In the genomic region with DNA sequence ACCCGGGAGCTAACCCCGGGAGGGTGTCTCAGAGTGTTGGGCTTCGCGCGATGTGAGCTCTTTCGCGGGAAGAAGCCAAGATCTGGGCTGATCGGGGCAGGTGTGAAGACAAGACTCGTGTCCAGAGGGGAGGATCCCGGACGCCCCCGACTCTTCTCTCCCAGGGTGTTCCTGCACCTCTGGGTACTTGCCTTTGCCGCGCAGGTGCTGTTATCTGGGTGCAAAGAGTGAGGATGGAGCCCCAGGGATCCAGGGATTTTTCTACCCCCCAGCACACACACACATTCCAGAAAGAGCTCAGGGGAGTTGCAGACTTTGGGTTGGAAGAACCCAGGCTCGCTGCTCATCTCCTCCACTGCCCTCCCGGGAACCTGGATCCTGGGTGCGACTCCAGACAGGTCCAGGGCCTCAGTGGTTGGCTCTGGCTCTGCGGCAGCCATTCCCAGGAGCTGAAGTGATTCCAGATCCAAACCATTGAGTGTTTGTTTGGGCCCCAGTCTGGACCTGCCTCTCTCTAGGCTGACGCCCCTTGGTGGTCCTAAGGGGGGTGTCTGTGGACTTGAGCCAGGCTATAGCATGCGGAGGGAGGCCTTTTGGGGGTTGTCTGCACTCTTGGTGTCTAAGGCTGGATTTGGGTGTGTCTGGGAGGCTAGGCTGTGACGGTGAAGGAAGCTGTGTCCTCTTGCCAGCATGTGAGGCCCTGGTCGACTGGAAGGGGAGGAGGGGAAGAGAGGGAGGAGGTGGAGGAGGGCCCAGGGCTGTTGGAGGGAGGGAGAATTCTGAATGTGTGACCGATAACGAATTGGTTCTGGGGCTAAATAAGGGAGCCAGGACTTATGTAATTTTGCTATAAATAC, we compare ENCODE assay signal across 8 mouse cellular contexts. TPM values are rescaled to one million over a fixed set of nuclear protein-coding genes. Genes with fewer than 3 reads are reported as not detected.
A peak's percentile ranks its signal among the peaks of the same experiment; 100 is the strongest.
DNase-seq lines count a peak whose midpoint lies in the region; ATAC-seq and TF ChIP-seq lines count a peak whose summit lies in the region.

No protein-coding gene starts in this region.

- peak; percentile 67 for ATAC-seq in erythroblast, adult 5-6 weeks (replicated peaks; ENCODE audit: low FRiP score, poor library complexity, severe bottlenecking)
- ATAC-seq in heart, embryonic 12.5 days (ENCODE audit: insufficient number of reproducible peaks, low FRiP score) = peak; percentile 51; the same call in 1 of the 2 replicates
- ATAC-seq in liver, embryonic 12.5 days = peak; percentile 83
- peak; percentile 22; the same call in 1 of the 2 replicates for ATAC-seq in neural tube, embryonic 11.5 days (ENCODE audit: insufficient read depth, low FRiP score, low TSS enrichment)

- H3K9ac ChIP-seq in heart, embryonic 12.5 days = peak overlapping the region; percentile 91
- H3K9ac ChIP-seq in liver, embryonic 12.5 days = peak overlapping the region; percentile 97
- peak overlapping the region; percentile 81 for H3K9ac ChIP-seq in neural tube, embryonic 11.5 days (ENCODE audit: low read length)

- no peaks in the 10 kb centered on the region for H3K36me3 ChIP-seq in heart, embryonic 12.5 days
- H3K36me3 ChIP-seq in liver, embryonic 12.5 days = peaks cover 25% of the 10 kb centered on the region
- no peaks in the 10 kb centered on the region for H3K36me3 ChIP-seq in neural tube, embryonic 11.5 days (ENCODE audit: control insufficient read depth, insufficient read depth, low read length)

- peak overlapping the region; percentile 51 for H3K27ac ChIP-seq in bone marrow macrophage, adult 2 months (ENCODE audit: insufficient read depth, low read depth, low read length)
- peak overlapping the region; percentile 45 for H3K27ac ChIP-seq in heart, embryonic 12.5 days (ENCODE audit: poor library complexity, severe bottlenecking)
- H3K27ac ChIP-seq in liver, embryonic 12.5 days = peak overlapping the region; percentile 95
- H3K27ac ChIP-seq in neural tube, embryonic 11.5 days (ENCODE audit: low read depth, low read length) = no peak overlapping the region

- TF ChIP-seq POLR2A in bone marrow macrophage, adult 2 months (IDR thresholded peaks at IDR 0.05; ENCODE audit: borderline replicate concordance, low read depth, low read length) = 0 out of 2 replicates have a peak, but pooled peaks have one; percentile 4

- WGBS in heart, embryonic 12.5 days = 2% methylated on average over 24 of the region's 24 CpGs
- WGBS in liver, embryonic 12.5 days (ENCODE audit: insufficient replicate concordance) = 4% methylated on average over 24 of the region's 24 CpGs
- 3% methylated on average over 24 of the region's 24 CpGs for whole genome bisulfite sequencing in neural tube, embryonic 11.5 days

- H3K9me3 ChIP-seq in heart, embryonic 12.5 days (replicated peaks) = no peaks in the 10 kb centered on the region
- H3K9me3 ChIP-seq in liver, embryonic 12.5 days (replicated peaks) = no peaks in the 10 kb centered on the region
- no peaks in the 10 kb centered on the region for H3K9me3 ChIP-seq in neural tube, embryonic 11.5 days (ENCODE audit: control insufficient read depth, low read length)

- DNase-seq in 416B (ENCODE audit: low read depth) = peak; percentile 73
- peak; percentile 48 for DNase-seq in kidney, postnatal 14 days
- peak; percentile 54 for DNase-seq in neural tube, embryonic 11.5 days (ENCODE audit: low spot score)
- DNase-seq in testis, postnatal 10 days (ENCODE audit: low spot score) = peak; percentile 57

- peaks cover 4% of the 10 kb centered on the region; the same call in 1 of the 2 replicates for H3K27me3 ChIP-seq in heart, embryonic 12.5 days (replicated peaks)
- no peaks in the 10 kb centered on the region for H3K27me3 ChIP-seq in liver, embryonic 12.5 days (replicated peaks)
- no peaks in the 10 kb centered on the region for H3K27me3 ChIP-seq in neural tube, embryonic 11.5 days (ENCODE audit: control insufficient read depth, insufficient read depth, low read length)

- TF ChIP-seq CTCF in bone marrow macrophage, adult 2 months (IDR thresholded peaks at IDR 0.05; ENCODE audit: low read depth, low read length) = no peak

- H3K4me2 ChIP-seq in heart, embryonic 12.5 days = peak overlapping the region; percentile 89
- peak overlapping the region; percentile 92 for H3K4me2 ChIP-seq in liver, embryonic 12.5 days
- H3K4me2 ChIP-seq in neural tube, embryonic 11.5 days (ENCODE audit: low read depth) = peak overlapping the region; percentile 74

- peaks cover 13% of the 10 kb centered on the region for H3K4me1 ChIP-seq in bone marrow macrophage, adult 2 months (ENCODE audit: control insufficient read depth, insufficient read depth, low read length)
- H3K4me1 ChIP-seq in heart, embryonic 12.5 days (replicated peaks) = peaks cover 45% of the 10 kb centered on the region
- peaks cover 90% of the 10 kb centered on the region for H3K4me1 ChIP-seq in liver, embryonic 12.5 days
- peaks cover 14% of the 10 kb centered on the region for H3K4me1 ChIP-seq in neural tube, embryonic 11.5 days (ENCODE audit: control insufficient read depth, insufficient read depth, low read length)

- H3K4me3 ChIP-seq in bone marrow macrophage, adult 2 months (ENCODE audit: insufficient read depth, low read length) = peak overlapping the region; percentile 92
- peak overlapping the region; percentile 91 for H3K4me3 ChIP-seq in heart, embryonic 12.5 days
- H3K4me3 ChIP-seq in liver, embryonic 12.5 days = peak overlapping the region; percentile 91
- H3K4me3 ChIP-seq in neural tube, embryonic 11.5 days (ENCODE audit: low read depth, low read length) = peak overlapping the region; percentile 80

RNA-seq across cellular contexts. Expression of gene Sept8, which starts 1.3 kb away (rescaled TPM):
- polyA plus RNA-seq in bone marrow macrophage, adult 2 months (2012; ENCODE audit: insufficient read depth, insufficient read length, missing spikeins) = 65.1 and 70.0 TPM in 2 replicates
- 28.1 and 29.9 TPM in 2 replicates for total RNA-seq in erythroblast, adult 5-6 weeks (2015; ENCODE audit: low replicate concordance)
- total RNA-seq in erythroblast, adult 5-6 weeks (2017; ENCODE audit: low replicate concordance) = 31.2 and 60.5 TPM in 2 replicates
- 25.1 and 28.4 TPM in 2 replicates for polyA plus RNA-seq in heart, embryonic 12.5 days (2016; fragmentation: Nextera tagmentation; extraction: Ambion mirVana)
- polyA plus RNA-seq in liver, embryonic 12.5 days (2016; fragmentation: Nextera tagmentation; extraction: Ambion mirVana) = 33.5 and 34.3 TPM in 2 replicates
- 21.5 and 21.8 TPM in 2 replicates for polyA plus RNA-seq in neural tube, embryonic 11.5 days (2014; fragmentation: Nextera tagmentation; extraction: Ambion mirVana)

RNA-seq across cellular contexts. Expression of gene Sowaha, which starts 40.3 kb away (rescaled TPM):
- polyA plus RNA-seq in bone marrow macrophage, adult 2 months (2012; ENCODE audit: insufficient read depth, insufficient read length, missing spikeins) = not detected in 2 replicates
- total RNA-seq in erythroblast, adult 5-6 weeks (2015; ENCODE audit: low replicate concordance) = 178 and 210 TPM in 2 replicates
- 298 and 357 TPM in 2 replicates for total RNA-seq in erythroblast, adult 5-6 weeks (2017; ENCODE audit: low replicate concordance)
- 0.54 and 0.58 TPM in 2 replicates for polyA plus RNA-seq in heart, embryonic 12.5 days (2016; fragmentation: Nextera tagmentation; extraction: Ambion mirVana)
- polyA plus RNA-seq in liver, embryonic 12.5 days (2016; fragmentation: Nextera tagmentation; extraction: Ambion mirVana) = 9.8 and 10.1 TPM in 2 replicates
- polyA plus RNA-seq in neural tube, embryonic 11.5 days (2014; fragmentation: Nextera tagmentation; extraction: Ambion mirVana) = 0.12 and 0.17 TPM in 2 replicates

RNA-seq across cellular contexts. Expression of gene Gm9945, which starts 40.4 kb away (rescaled TPM):
- polyA plus RNA-seq in bone marrow macrophage, adult 2 months (2012; ENCODE audit: insufficient read depth, insufficient read length, missing spikeins) = not detected in 2 replicates
- total RNA-seq in erythroblast, adult 5-6 weeks (2015; ENCODE audit: low replicate concordance) = 2.3 and 2.5 TPM in 2 replicates
- 5.2 and 6.7 TPM in 2 replicates for total RNA-seq in erythroblast, adult 5-6 weeks (2017; ENCODE audit: low replicate concordance)
- not detected in 2 replicates for polyA plus RNA-seq in heart, embryonic 12.5 days (2016; fragmentation: Nextera tagmentation; extraction: Ambion mirVana)
- 0.14 and 0.48 TPM in 2 replicates for polyA plus RNA-seq in liver, embryonic 12.5 days (2016; fragmentation: Nextera tagmentation; extraction: Ambion mirVana)
- not detected in 2 replicates for polyA plus RNA-seq in neural tube, embryonic 11.5 days (2014; fragmentation: Nextera tagmentation; extraction: Ambion mirVana)

RNA-seq across cellular contexts. Expression of gene Kif3a, which starts 46.8 kb away (rescaled TPM):
- 30.3 and 31.9 TPM in 2 replicates for polyA plus RNA-seq in bone marrow macrophage, adult 2 months (2012; ENCODE audit: insufficient read depth, insufficient read length, missing spikeins)
- total RNA-seq in erythroblast, adult 5-6 weeks (2015; ENCODE audit: low replicate concordance) = 1.3 and 4.4 TPM in 2 replicates
- total RNA-seq in erythroblast, adult 5-6 weeks (2017; ENCODE audit: low replicate concordance) = 2.8 and 5.2 TPM in 2 replicates
- 36.1 and 37.2 TPM in 2 replicates for polyA plus RNA-seq in heart, embryonic 12.5 days (2016; fragmentation: Nextera tagmentation; extraction: Ambion mirVana)
- 13.7 and 14.5 TPM in 2 replicates for polyA plus RNA-seq in liver, embryonic 12.5 days (2016; fragmentation: Nextera tagmentation; extraction: Ambion mirVana)
- 95.4 and 108 TPM in 2 replicates for polyA plus RNA-seq in neural tube, embryonic 11.5 days (2014; fragmentation: Nextera tagmentation; extraction: Ambion mirVana)

RNA-seq across cellular contexts. Expression of gene Gm9837, which starts 50.1 kb away (rescaled TPM):
- polyA plus RNA-seq in bone marrow macrophage, adult 2 months (2012; ENCODE audit: insufficient read depth, insufficient read length, missing spikeins) = not detected in 2 replicates
- not detected in 2 replicates for total RNA-seq in erythroblast, adult 5-6 weeks (2015; ENCODE audit: low replicate concordance)
- total RNA-seq in erythroblast, adult 5-6 weeks (2017; ENCODE audit: low replicate concordance) = not detected in 2 replicates
- polyA plus RNA-seq in heart, embryonic 12.5 days (2016; fragmentation: Nextera tagmentation; extraction: Ambion mirVana) = not detected in 2 replicates
- polyA plus RNA-seq in liver, embryonic 12.5 days (2016; fragmentation: Nextera tagmentation; extraction: Ambion mirVana) = not detected in 2 replicates
- polyA plus RNA-seq in neural tube, embryonic 11.5 days (2014; fragmentation: Nextera tagmentation; extraction: Ambion mirVana) = not detected in 2 replicates

Comparison
In these comparisons a context has a peak if more than half of its experiments do, and no peak if none do; other contexts are left out.
1. ATAC-seq: peak in every context shown above with its lines; median percentile 83 in liver, embryonic 12.5 days; 67 in erythroblast, adult 5-6 weeks; 51 in heart, embryonic 12.5 days; 22 in neural tube, embryonic 11.5 days.